Mouse (Mus musculus): ENCODE results near the gene Thap8. TPM values are rescaled to one million over a fixed set of nuclear protein-coding genes. Genes with fewer than 3 reads are reported as not detected.
A peak's percentile ranks its signal among the peaks of the same experiment; 100 is the strongest.

Thap8 gene
- polyA plus RNA-seq, 1 experiment, result not detected

- H3K4me3 ChIP-seq (replicated peaks), result no peak overlapping the region
- H3K27me3 ChIP-seq (ENCODE audit: control insufficient read depth), result peaks cover 16% of the 10 kb centered on the region
- no peaks in the 10 kb centered on the region for H3K36me3 ChIP-seq (ENCODE audit: control insufficient read depth)
- H3K9me3 ChIP-seq (ENCODE audit: control insufficient read depth, low read length), result no peaks in the 10 kb centered on the region
- TF ChIP-seq GATA1 (IDR thresholded peaks at IDR 0.05; ENCODE audit: low read length), result no peak
- H3K4me1 ChIP-seq (ENCODE audit: control insufficient read depth), result peaks cover 12% of the 10 kb centered on the region
These were observed 13.9 kb downstream of the Thap8 start for GRCm38 (mm10) chr7:30293795-30294194.

- Histone ChIP-seq H3K4me3 (replicated peaks) (no peak overlapping the region), H3K9me3 (ENCODE audit: control insufficient read depth, low read length) (no peaks in the 10 kb centered on the region), H3K4me1 (ENCODE audit: control insufficient read depth) (peaks cover 12% of the 10 kb centered on the region), H3K27me3 (ENCODE audit: control insufficient read depth) (peaks cover 13% of the 10 kb centered on the region), H3K36me3 (ENCODE audit: control insufficient read depth) (no peaks in the 10 kb centered on the region)
- no peak for TF ChIP-seq TAL1 (IDR thresholded peaks at IDR 0.05; ENCODE audit: low read length)
These were observed 14.4 kb downstream of the Thap8 start for GRCm38 (mm10) chr7:30294296-30294695.

GRCm38 (mm10) chr7:30295103-30295502, 15.2 kb downstream of the Thap8 start:
- TF ChIP-seq GATA1 (IDR thresholded peaks at IDR 0.05; ENCODE audit: low read length) (no peak), TAL1 (IDR thresholded peaks at IDR 0.05; ENCODE audit: low read length) (no peak)
- Histone ChIP-seq H3K9me3 (ENCODE audit: control insufficient read depth, low read length) (no peaks in the 10 kb centered on the region), H3K36me3 (ENCODE audit: control insufficient read depth) (no peaks in the 10 kb centered on the region), H3K27me3 (ENCODE audit: control insufficient read depth) (peaks cover 13% of the 10 kb centered on the region), H3K4me1 (ENCODE audit: control insufficient read depth) (peaks cover 12% of the 10 kb centered on the region), H3K4me3 (replicated peaks) (no peak overlapping the region)

GRCm38 (mm10) chr7:30296816-30297215, 16.9 kb downstream of the Thap8 start:
- Histone ChIP-seq H3K4me3 (replicated peaks) (no peak overlapping the region), H3K9me3 (ENCODE audit: control insufficient read depth, low read length) (no peaks in the 10 kb centered on the region), H3K4me1 (ENCODE audit: control insufficient read depth) (peaks cover 12% of the 10 kb centered on the region), H3K36me3 (ENCODE audit: control insufficient read depth) (no peaks in the 10 kb centered on the region), H3K27me3 (ENCODE audit: control insufficient read depth) (peaks cover 5% of the 10 kb centered on the region)
- TF ChIP-seq TAL1 (IDR thresholded peaks at IDR 0.05; ENCODE audit: low read length) (no peak), GATA1 (IDR thresholded peaks at IDR 0.05; ENCODE audit: low read length) (no peak)

- TF ChIP-seq GATA1 (IDR thresholded peaks at IDR 0.05; ENCODE audit: low read length) (no peak), TAL1 (IDR thresholded peaks at IDR 0.05; ENCODE audit: low read length) (no peak)
- Histone ChIP-seq H3K36me3 (ENCODE audit: control insufficient read depth) (no peaks in the 10 kb centered on the region), H3K4me3 (replicated peaks) (no peak overlapping the region), H3K4me1 (ENCODE audit: control insufficient read depth) (peaks cover 12% of the 10 kb centered on the region), H3K9me3 (ENCODE audit: control insufficient read depth, low read length) (no peaks in the 10 kb centered on the region), H3K27me3 (ENCODE audit: control insufficient read depth) (peaks cover under 1% of the 10 kb centered on the region)
These were observed 17.4 kb downstream of the Thap8 start for GRCm38 (mm10) chr7:30297266-30297665.

GRCm38 (mm10) chr7:30300914-30301313, 21.0 kb downstream of the Thap8 start:
- Histone ChIP-seq H3K4me3 (replicated peaks) (no peak overlapping the region), H3K27me3 (ENCODE audit: control insufficient read depth) (no peaks in the 10 kb centered on the region), H3K36me3 (ENCODE audit: control insufficient read depth) (no peaks in the 10 kb centered on the region), H3K4me1 (ENCODE audit: control insufficient read depth) (peaks cover 12% of the 10 kb centered on the region), H3K9me3 (ENCODE audit: control insufficient read depth, low read length) (no peaks in the 10 kb centered on the region)
- TF ChIP-seq GATA1 (IDR thresholded peaks at IDR 0.05; ENCODE audit: low read length), result no peak
- TF ChIP-seq TAL1 (IDR thresholded peaks at IDR 0.05; ENCODE audit: low read length), result no peak

GRCm38 (mm10) chr7:30306083-30306779, 26.3 kb downstream of the Thap8 start:
- peaks cover 23% of the 10 kb centered on the region for H3K4me1 ChIP-seq (ENCODE audit: control insufficient read depth)
- H3K36me3 ChIP-seq (ENCODE audit: control insufficient read depth), result peaks cover 2% of the 10 kb centered on the region; the same call in 1 of the 2 replicates
- H3K27me3 ChIP-seq (ENCODE audit: control insufficient read depth), result no peaks in the 10 kb centered on the region
- H3K9me3 ChIP-seq (ENCODE audit: control insufficient read depth, low read length), result no peaks in the 10 kb centered on the region
- no peak for TF ChIP-seq TAL1 (IDR thresholded peaks at IDR 0.05; ENCODE audit: low read length)
- no peak for TF ChIP-seq GATA1 (IDR thresholded peaks at IDR 0.05; ENCODE audit: low read length)
- H3K4me3 ChIP-seq (replicated peaks), result no peak overlapping the region

- peaks cover 9% of the 10 kb centered on the region; the same call in 1 of the 2 replicates for H3K36me3 ChIP-seq (ENCODE audit: control insufficient read depth)
- H3K9me3 ChIP-seq (ENCODE audit: control insufficient read depth, low read length), result no peaks in the 10 kb centered on the region
- H3K4me3 ChIP-seq (replicated peaks), result peak within 1 kb of the TSS; percentile 67
- H3K27me3 ChIP-seq (ENCODE audit: control insufficient read depth), result no peaks in the 10 kb centered on the region
- H3K4me1 ChIP-seq (ENCODE audit: control insufficient read depth), result peaks cover 23% of the 10 kb centered on the region
- TF ChIP-seq TAL1 (IDR thresholded peaks at IDR 0.05; ENCODE audit: low read length), result no peak
- no peak for TF ChIP-seq GATA1 (IDR thresholded peaks at IDR 0.05; ENCODE audit: low read length)
These were observed 28.4 kb downstream of the Thap8 start, which contains the start of gene Alkbh6 for GRCm38 (mm10) chr7:30308076-30309005. Alkbh6 (plus strand) TSS chr7:30308717.
